Mouse (Mus musculus): ENCODE data around the gene Mcm2.

The Mcm2 gene

GRCm38 (mm10) chr6:88925640-88926205, 27.1 kb upstream of the Mcm2 start:
- peak; percentile 79 for DNase-seq

GRCm38 (mm10) chr6:88924502-88925275, 26.1 kb upstream of the Mcm2 start:
- DNase-seq: peak; percentile 36

GRCm38 (mm10) chr6:88918802-88919201, 20.2 kb upstream of the Mcm2 start:
- peak; percentile 14 for DNase-seq

- peak; percentile 71 for DNase-seq
These were observed 17.6 kb upstream of the Mcm2 start for GRCm38 (mm10) chr6:88916153-88916552.

- peak; percentile 10 for DNase-seq
These were observed 16.9 kb upstream of the Mcm2 start for GRCm38 (mm10) chr6:88915510-88915909.

GRCm38 (mm10) chr6:88914799-88915198, 16.2 kb upstream of the Mcm2 start:
- no peak for DNase-seq

- no peak for DNase-seq
These were observed 14.9 kb upstream of the Mcm2 start for GRCm38 (mm10) chr6:88913440-88913839.

- no peak for DNase-seq
These were observed 14.4 kb upstream of the Mcm2 start for GRCm38 (mm10) chr6:88913022-88913421.

- DNase-seq: peak; percentile 55
These were observed 10.6 kb upstream of the Mcm2 start for GRCm38 (mm10) chr6:88909151-88909550.

GRCm38 (mm10) chr6:88906369-88907108, 8.0 kb upstream of the Mcm2 start:
- DNase-seq: peak; percentile 68

- no peak for DNase-seq
These were observed 6.5 kb upstream of the Mcm2 start for GRCm38 (mm10) chr6:88905042-88905441.

GRCm38 (mm10) chr6:88904456-88904974, 5.9 kb upstream of the Mcm2 start:
- DNase-seq: no peak

GRCm38 (mm10) chr6:88903708-88904107, 5.1 kb upstream of the Mcm2 start:
- DNase-seq: no peak

- DNase-seq: peak; percentile 95
These were observed 3.6 kb upstream of the Mcm2 start, which contains the start of gene Tpra1 for GRCm38 (mm10) chr6:88901947-88902820. Tpra1 (plus strand) TSS chr6:88902251.

- DNase-seq: no peak
These were observed 2.9 kb upstream of the Mcm2 start for GRCm38 (mm10) chr6:88901471-88901870.

- no peak for DNase-seq
These were observed 1.0 kb upstream of the Mcm2 start for GRCm38 (mm10) chr6:88899628-88900027.

- DNase-seq: no peak
These were observed 506 bp upstream of the Mcm2 start for GRCm38 (mm10) chr6:88899086-88899485.

- DNase-seq: no peak
These were observed 1.3 kb downstream of the Mcm2 start for GRCm38 (mm10) chr6:88897246-88897645.

GRCm38 (mm10) chr6:88895943-88896342, 2.6 kb downstream of the Mcm2 start:
- no peak for DNase-seq

GRCm38 (mm10) chr6:88893559-88893958, 5.0 kb downstream of the Mcm2 start:
- DNase-seq: peak; percentile 90

- no peak for DNase-seq
These were observed 7.7 kb downstream of the Mcm2 start for GRCm38 (mm10) chr6:88890832-88891231.

- DNase-seq: no peak
These were observed 9.1 kb downstream of the Mcm2 start for GRCm38 (mm10) chr6:88889410-88890042.
